Mouse (Mus musculus): ENCODE results near the gene Eya4.

GRCm38 (mm10) chr10:23060694-23061060, 289.9 kb downstream of the Eya4 start:
- no peak for TF ChIP-seq POLR2A (IDR thresholded peaks at IDR 0.05; ENCODE audit: borderline replicate concordance, low read depth, low read length)
- no peak for TF ChIP-seq CTCF (IDR thresholded peaks at IDR 0.05; ENCODE audit: low read depth, low read length)
